Mouse (Mus musculus): ENCODE data around the gene Dab2ip.

Dab2ip gene

DNA sequence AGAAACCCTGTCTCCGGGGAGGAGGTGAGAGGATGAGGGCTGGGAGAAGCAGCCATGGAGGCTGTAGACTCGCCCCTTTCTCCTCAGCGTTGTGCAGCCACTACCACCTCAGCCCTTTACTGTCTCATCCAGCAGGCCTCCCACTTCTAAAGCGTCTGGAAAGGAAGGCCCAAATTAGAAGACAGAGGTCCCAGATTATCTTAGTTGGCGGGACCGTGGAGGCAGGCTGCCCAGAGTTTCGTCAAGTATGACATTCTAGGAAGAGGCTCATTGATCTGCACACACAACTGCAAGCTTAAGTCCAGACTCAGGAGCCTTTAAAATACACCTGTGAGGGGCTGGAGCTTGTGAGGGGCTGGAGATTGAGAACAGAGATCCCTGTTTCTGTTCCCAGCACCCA lies 84.2 kb downstream of the Dab2ip start:
- DNase-seq (ENCODE audit: extremely low read depth, insufficient read length, low spot score): no peak

DNA sequence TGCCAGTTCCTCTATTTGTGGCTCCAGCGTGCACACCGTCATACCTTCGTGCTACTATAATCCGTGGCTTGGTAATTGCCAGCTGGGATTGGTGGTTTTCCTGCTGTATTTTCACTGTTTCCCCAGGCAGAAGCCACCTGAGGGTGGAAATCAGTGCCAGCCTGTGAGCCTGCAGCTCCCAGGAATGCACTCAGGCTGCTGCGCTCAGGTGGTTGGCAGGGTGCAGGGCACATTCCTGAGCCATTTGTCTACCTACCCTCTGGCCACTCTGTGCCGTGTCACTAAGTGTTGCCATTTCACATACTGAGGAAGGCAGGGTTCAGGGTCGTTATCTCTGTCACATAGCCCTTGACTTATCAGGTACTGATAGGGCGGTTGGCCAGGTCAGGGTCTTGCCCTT lies 88.5 kb downstream of the Dab2ip start:
- no peak for DNase-seq (ENCODE audit: extremely low read depth, insufficient read length, low spot score)

DNA sequence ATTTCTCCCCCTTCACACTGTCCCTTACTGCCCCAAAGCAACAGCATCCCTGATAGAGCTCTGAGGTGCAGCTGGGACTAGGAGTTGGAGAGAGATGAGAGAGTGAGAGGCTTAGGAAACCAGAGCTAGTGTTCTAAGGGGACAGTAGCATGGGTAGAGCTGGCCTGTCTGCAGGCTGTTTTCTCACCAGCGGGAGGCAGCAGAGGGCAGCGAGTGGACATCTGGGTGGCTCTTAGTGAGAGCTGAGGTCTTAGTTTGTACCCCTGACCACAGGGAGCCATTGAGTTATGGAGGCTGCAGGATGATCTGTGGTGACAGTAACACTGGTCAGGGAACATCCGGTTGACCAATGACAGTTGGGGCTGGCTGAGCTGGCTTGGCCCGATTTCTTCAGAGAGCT lies 91.6 kb downstream of the Dab2ip start:
- peak; percentile 30 for DNase-seq (ENCODE audit: extremely low read depth, insufficient read length, low spot score)

DNA sequence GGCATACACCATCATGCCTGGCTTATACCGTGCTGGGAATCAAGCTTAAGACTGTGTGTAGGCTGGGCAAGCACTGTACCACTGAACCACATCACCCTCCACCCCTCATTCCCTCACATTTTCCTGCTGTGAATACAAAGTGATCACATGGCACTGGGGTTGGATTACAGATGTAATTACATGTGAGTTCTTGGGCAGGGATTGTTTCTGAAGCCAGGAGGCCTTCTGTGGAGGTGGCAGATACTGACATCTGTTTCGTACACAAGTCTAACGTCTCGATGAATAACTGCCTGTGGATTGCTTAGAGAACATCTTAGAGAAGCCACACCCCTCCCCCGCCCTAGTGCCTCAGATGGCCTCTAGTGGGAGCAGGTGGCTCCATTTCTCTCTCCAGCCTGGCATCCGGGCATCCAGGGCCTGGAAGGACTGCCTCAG lies 93.2 kb downstream of the Dab2ip start:
- DNase-seq (ENCODE audit: extremely low read depth, insufficient read length, low spot score): no peak

DNA sequence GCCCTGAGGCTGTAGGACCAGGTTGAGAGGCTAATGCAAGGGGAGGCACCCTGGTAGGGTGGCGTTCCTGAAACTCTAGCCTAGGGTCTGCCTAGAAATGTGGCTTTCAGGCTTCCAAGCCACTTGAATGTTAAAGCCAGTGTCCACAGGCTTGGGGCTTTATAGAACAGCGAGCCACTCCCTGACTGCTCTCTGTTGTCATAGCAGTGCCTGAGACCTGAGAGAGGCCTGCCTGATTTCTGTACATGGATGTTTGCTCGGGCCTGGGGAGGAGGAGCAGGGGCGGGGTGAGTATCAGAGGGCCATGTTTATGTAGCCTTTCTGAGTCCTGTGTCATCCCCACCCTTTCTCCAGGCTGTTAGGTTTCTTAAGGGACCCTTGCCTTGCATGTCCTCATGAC lies 94.9 kb downstream of the Dab2ip start:
- DNase-seq (ENCODE audit: extremely low read depth, insufficient read length, low spot score): no peak

DNA sequence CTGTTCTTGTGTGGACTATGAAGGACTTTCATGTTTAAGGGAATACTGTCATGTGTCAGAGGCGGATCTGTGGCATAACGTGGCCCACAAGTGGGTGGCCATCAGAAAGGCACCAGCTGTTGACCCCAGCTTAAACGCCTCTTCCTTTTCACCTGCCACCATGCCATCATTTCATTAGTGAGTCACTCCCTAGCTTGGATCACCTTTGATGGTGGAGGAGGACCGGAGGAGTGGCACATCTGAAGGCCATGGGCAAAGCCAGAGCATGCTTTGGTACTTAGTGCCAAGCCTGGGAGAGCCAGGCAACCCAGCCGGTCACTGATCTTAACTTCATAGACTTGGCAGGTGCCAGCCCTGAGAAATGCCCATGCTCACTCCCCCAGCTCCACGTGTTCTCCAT lies 96.7 kb downstream of the Dab2ip start:
- no peak for DNase-seq (ENCODE audit: extremely low read depth, insufficient read length, low spot score)

DNA sequence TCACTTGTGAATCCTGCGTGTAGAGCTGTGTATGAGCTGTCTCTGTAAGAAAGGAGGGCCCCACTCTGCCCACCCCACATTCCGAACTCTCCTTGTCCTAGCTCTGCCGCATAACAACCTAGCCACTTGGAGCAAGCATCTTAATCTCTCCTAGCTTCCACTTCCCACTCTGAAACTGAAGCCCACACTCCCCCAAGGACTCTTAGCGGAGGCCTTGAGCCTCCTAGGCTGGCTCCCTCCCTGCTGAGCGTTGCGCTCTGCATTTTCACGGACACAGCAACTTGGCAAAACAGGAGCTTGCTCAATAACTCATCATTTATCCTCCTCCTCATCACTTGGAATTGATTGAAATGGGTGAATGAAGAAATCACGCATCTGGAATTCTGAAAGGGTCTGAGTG lies 97.9 kb downstream of the Dab2ip start:
- DNase-seq (ENCODE audit: extremely low read depth, insufficient read length, low spot score): no peak

DNA sequence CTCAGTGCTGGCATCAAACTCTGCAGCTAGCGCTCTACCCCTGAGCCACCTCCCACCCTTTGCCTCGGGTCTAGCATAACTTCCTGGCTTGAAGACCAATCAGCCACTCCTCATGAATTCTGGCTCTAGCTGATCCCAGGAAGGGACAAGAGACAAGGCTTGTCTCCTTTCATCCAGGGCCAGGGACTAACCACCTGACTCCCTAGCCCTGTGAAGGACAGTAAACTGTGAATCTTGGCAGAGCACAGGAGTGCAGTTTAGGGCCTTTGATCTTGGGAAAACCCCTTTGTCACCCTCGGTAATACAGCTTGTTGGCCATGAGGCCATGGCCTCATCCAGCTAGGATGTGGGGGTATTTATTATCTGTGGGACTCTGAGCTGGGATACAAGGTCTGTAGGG lies 100.2 kb downstream of the Dab2ip start:
- DNase-seq (ENCODE audit: extremely low read depth, insufficient read length, low spot score): no peak

DNA sequence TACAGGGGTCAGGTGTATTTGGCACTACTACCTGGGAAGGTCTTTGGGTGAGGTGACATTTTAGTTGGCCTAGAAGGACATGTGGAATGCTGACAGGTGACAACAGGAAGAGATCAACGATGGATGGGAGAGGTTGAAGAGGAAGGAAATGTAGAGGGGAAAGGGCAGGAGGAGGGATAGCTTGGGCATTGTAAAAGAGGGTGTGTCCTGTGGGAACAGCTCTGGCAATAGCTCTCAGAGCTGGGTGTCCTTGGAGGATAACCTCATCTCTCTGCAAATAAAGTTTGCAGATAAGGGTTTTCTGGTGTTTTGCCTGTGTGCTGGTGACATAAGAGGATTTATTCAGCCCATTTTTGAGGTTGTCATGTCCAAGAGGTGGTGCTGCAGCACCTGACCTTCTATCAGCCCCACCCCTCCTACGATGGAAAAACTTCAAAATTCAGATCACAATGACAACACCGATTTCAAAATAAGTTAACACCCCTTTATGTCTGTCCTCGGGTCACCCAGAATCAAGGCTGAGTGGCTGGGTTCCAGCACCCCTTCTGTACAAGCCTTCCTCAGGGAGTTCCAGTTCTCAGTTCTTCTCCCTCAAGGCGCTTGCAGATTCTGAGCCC lies 101.6 kb downstream of the Dab2ip start:
- DNase-seq (ENCODE audit: extremely low read depth, insufficient read length, low spot score): no peak

DNA sequence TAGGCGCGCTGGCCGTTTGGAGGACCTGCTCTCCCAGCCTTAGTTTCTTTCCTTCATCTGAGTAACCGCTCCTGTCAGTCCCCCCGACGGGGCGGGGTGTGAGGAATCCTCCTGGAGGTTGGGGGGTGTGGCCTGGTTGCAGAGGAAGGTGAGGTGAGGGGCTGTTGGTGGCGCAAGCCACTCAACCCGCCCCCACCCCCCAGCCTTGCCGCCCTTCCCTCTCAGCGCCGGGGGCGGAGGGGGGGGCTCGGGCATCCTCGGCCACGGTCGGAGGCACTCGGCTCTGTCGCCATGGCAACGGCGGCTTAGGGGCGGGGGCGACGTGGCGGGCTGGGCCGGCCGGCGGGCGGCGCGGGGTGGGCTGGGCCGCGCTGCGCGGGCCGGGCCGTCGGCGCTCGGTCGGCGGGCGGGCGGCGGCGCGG lies 102.9 kb downstream of the Dab2ip start:
- DNase-seq (ENCODE audit: extremely low read depth, insufficient read length, low spot score): peak; percentile 57

DNA sequence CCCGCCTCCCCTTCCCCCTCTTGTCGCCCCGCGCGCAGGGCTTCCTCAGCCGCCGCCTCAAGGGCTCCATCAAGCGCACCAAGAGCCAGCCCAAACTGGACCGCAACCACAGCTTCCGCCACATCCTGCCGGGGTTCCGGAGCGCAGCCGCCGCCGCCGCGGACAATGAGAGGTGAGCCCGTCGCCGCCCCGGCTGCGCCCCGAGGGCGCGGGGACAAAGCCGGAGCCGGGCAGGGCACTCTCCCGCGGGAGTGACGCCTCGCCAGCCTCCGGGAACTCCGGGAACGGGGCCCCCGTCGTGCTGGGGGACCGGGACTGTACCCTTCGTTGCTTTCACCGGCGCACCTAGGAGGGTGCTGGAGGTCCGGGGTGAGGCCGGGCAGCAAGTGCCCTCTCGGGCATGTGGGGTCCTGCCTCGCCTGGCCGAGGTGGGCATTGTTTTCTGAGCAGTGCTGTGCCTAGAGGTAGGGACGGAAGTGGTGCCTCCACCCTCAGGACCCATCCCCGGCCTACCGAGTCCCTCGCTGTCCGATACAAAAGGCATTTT lies 103.5 kb downstream of the Dab2ip start:
- peak; percentile 63 for DNase-seq (ENCODE audit: extremely low read depth, insufficient read length, low spot score)

DNA sequence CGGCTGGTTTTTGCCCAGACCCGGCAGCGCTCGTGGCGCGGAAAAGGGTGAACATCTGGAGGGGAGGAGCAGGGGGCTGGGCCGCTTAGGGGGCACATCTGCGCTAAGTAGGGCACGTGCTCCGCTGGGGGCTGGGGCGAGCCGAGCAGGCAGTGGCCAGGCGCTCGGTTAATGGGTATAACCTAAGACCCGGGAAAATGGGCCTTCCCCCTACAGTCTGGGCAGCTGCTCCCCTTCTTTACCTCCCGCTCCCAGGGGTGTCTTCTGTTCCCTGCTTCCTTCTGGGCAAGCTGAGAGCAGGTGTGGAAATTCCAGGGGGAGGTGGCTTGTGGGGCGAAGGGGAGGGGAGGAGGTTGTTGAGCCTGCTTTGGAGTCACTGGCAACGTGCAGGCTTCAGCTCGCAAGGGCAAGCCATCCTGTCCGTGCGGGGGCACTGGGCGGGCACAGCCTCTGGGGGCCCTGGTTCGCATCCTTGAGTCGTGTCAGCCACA lies 104.0 kb downstream of the Dab2ip start:
- DNase-seq (ENCODE audit: extremely low read depth, insufficient read length, low spot score): peak; percentile 61

DNA sequence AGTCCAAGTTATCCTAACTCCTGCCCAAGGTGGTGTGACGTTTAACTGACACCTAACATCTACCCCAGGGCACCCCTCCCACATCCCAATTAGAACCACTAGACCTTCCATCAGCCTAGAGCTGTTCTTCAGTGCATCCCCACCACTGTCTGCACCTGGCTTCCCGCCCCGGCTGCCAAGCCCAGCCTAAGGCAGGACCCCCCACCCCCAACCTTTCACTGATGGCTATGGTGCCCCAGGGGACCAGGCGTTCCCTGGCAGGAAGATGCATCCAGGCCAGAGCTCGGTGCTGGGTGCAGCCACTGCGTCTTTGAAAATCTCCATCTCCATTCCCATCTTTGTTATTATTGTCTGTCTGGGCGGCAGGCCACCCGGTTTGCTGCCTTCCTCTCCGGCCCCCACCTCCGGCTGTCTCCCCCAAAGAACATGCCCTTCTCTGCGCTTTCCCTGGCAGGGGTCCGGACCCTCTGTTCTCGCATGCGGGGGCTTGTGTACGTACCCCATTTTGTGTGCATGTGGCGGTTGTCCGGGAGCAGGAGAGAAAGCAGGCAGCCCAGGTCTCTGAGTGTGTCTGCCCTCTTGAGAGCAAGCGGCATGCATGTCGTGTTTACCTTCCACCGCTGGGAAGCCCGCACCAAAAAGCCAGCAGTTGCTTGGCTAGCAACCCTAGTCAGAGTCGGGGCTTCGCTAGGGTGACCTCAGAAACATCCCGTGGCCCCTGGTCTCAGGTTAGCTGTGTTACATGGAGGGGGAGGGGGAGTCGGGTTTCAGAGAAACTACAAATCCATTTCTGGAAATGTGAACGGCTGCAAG lies 104.9 kb downstream of the Dab2ip start:
- no peak for DNase-seq (ENCODE audit: extremely low read depth, insufficient read length, low spot score)

DNA sequence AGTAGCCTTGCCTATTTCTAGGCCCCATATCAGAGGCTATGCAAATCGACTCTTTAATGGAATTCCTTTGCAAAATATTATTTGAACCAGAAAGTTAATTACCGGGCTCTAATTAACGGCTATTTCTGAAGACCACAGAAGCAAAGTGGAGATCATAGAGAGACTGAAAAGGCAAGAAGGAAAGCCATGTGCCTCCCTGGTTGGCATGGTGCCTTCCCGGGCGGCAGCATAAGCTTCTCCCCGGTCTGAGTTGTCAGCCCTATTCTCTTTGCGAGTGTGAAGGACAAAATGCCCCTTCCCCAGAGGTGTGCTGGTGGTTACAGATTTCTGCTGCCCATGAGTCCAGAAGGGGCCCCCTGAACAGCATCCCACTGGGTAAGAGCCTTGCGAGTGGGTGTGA lies 109.7 kb downstream of the Dab2ip start:
- DNase-seq (ENCODE audit: extremely low read depth, insufficient read length, low spot score): no peak

DNA sequence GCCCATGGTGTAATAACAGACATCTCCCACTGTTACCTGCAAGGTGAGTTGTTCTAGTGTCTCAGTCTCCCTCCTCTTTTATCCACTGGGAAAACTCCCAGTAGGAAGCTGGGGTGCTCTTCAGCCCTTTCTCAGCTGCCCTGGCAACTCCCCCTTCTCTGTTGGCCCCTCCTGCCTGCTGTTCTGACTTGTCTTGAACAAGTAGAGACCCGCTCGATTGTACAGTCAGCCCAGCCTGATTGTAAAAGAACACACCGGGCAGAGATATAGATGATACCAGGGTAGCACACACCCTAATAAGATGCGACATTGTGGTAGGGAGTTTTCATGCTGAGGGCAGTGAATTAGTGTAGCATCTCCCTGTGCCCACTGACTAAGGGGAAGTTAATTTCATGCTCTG lies 111.2 kb downstream of the Dab2ip start:
- no peak for DNase-seq (ENCODE audit: extremely low read depth, insufficient read length, low spot score)

DNA sequence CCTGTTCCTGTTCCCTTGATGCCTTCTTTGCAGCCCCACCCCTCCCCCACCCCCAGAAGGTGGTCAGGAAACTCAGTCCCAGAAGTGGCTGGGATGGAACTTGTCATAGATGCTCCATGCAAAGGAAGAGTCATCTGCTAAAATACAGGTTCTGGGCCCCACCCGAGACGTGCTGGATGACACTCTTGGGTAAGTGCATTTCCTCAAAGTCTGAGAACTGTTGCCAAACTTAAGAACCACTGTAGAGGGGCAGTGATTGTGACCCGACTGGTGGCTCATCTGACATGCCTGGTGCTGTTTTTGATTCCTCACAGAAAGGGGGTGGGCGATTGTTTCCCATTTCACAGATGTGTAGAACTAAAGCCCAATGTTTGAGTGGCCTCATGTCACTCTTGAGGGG lies 111.7 kb downstream of the Dab2ip start:
- DNase-seq (ENCODE audit: extremely low read depth, insufficient read length, low spot score): no peak

DNA sequence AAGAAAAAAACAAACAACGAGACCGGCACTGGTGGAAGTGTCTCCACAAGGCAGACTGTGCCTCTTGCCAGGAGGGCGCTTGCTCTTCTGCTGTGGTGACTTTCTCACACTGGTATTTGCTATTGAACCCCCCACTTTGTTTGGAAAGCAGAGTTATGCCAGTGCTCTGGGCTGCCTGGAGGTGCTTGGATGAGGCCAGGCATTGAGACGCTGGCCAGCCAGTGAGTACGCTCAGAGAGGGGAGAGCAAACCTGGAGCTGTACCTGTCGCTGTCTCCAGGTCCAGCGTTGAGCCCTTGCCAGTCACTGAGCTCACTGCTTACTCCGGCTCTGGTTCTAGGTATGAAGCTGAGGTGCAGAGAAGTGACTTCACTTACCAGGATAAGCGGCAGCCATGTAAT lies 112.2 kb downstream of the Dab2ip start:
- DNase-seq (ENCODE audit: extremely low read depth, insufficient read length, low spot score): no peak

DNA sequence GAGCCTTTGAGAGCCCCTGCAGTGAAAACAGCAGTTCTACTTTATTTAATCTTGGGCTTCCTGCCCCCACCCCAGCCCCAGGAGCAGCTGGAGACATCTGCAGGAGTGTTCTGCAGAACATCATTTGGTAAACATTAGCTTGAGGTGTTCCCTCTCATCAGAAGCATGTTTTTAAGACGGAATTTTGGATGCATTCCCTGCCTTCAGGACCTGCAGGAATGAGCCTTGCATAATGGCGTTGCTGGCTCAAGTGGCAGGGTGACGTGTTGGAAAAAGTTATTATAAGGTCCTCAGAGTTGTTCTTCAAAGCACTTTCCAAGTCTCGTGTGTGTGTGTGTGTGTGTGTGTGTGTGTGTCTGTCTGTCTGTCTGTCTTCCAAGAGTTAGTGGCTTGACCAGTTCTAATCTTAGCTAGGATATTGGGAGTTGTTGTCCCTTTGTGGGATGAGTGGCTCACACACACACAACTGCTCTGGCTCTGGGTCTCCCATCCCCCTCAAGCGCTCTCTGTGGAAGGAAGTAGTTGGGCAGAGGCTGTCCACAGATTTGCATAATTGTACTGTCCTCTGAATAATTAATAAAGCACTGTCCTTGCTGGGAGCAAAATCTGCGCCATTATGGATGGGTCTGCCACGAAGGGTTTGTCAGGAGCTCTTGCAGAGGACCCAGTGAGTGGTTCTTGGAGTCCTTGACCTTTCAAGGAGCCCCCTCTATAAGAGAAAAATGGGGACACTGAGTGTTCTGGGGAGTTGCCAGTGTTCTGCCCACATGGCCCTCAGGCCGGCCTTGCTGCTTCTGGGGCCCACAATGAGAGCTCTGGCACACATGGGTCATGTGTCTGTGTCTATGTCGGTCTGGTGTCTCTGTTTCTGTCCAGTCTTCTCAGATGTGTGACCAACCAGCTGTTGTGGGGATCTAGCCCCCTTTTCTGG lies 114.2 kb downstream of the Dab2ip start:
- no peak for DNase-seq (ENCODE audit: extremely low read depth, insufficient read length, low spot score)

DNA sequence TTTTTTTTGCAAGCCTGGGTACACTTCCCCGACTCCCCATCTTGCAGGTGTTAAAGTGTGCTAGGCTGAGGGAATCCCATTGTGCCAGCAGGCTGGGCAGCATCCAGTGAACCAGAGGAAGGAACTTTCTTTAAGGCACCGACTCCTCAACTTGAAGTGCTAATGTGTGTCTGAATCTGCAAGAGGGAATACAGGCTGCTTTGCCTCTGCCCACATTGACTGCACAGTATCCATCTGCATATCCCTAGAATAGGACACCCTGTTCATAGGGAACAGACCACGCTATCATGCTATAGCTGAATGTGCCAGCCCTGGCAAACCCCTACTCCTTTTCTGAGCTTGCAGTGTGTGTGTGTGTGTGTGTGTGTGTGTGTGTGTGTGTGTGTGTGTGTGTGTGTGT lies 115.1 kb downstream of the Dab2ip start:
- no peak for DNase-seq (ENCODE audit: extremely low read depth, insufficient read length, low spot score)

DNA sequence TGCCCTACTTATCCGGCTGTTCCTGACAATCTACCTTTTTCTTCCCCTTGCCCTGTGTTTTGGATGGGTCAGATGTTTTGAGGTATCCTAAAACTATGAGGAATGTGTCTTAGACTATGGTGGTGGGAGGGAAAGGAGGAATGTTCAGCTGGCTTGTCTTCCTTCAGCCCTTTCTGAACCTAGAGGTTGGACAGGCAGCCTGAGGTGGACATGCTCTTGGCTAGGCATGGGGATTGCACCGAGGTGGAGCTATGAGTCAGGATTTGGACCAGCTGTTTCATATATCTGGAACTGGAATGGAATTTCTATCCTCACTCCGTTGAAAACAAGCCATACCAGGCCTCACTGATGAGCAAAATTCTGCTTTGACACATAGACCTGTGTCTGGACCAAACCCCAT lies 115.9 kb downstream of the Dab2ip start:
- peak; percentile 39 for DNase-seq (ENCODE audit: extremely low read depth, insufficient read length, low spot score)

DNA sequence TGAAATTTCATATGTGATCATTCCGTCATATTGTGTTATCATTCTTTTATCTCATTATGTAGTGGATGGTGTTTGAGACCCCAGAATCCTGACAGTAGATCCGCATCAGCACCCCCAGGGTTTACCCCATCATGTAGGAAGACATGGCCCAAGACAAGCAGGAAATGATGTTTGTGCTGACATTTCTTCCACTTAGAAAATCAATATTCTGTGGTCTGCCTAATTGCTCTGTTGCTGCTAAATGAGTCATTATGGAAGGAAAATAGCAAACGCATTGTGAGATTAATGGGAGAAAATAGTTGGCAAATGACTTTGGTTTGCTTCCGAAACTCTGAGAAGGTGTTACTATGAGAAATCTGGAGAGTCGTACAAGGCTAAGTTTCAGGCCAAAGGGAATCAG lies 116.4 kb downstream of the Dab2ip start:
- DNase-seq (ENCODE audit: extremely low read depth, insufficient read length, low spot score): no peak
